Mouse (Mus musculus): ENCODE measurements around the gene Eef1a1. TPM values are rescaled to one million over a fixed set of nuclear protein-coding genes. Genes with fewer than 3 reads are reported as not detected.
A peak's percentile ranks its signal among the peaks of the same experiment; 100 is the strongest.

Eef1a1 gene
- polyA plus RNA-seq, 1 experiment from 2014 or later: 1,972 TPM

- Histone ChIP-seq H3K9me3 (ENCODE audit: low read length) (no peaks in the 10 kb centered on the region), H3K27me3 (ENCODE audit: insufficient read depth, low read length) (no peaks in the 10 kb centered on the region), H3K36me3 (replicated peaks; ENCODE audit: insufficient read depth, low read length) (no peaks in the 10 kb centered on the region), H3K27ac (ENCODE audit: low read depth) (peak overlapping the region; percentile 89), H3K4me1 (ENCODE audit: insufficient read depth) (peaks cover 28% of the 10 kb centered on the region), H3K4me3 (ENCODE audit: low read depth, low read length) (no peak overlapping the region), H3K4me2 (ENCODE audit: low read depth, low read length) (peak overlapping the region; percentile 40), H3K9ac (replicated peaks) (no peak overlapping the region; the same call in 1 of the 2 replicates)
- DNase-seq (no peak), ATAC-seq (no peak)
- WGBS (ENCODE audit: insufficient replicate concordance): 29% methylated on average over 5 of the region's 5 CpGs
- TF ChIP-seq EP300 (IDR thresholded peaks at IDR 0.05; ENCODE audit: low read depth) (no peak), CTCF (IDR thresholded peaks at IDR 0.05; ENCODE audit: low read depth) (no peak)
Observed at GRCm38 (mm10) chr9:78531816-78532215, 42.9 kb upstream of the Eef1a1 start.

DNA sequence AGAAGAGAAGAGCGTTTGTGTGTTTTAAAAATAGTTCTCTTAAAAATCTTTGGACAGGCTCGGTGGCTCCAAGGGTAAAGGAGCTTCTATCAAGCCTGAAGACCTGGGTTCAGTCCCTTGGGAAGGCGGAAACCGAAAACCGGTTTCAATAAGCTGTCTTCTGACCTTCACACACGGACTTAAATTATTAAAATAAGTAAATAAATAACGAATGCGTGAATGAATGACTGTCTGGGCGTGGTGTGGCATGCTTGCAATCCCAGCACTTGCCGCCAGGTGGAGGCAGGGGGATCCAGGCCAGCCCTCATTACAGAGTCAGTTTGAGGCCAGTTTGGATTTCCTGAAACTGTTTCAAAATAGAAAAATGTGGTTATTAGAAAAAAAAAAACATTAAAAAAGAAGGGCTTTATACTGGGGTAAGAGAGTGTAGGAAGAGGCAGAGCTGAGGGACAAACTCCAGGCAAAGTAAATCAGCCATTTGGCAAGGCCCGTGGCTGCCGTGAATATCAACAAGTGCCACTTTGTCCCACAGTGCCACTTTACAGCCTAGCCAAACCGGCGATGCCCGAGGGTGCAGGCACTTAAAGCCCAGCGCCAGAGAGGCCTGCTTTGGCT is 38.9 kb upstream of the Eef1a1 start:
- Histone ChIP-seq H3K9ac (replicated peaks) (peak overlapping the region; percentile 69), H3K36me3 (replicated peaks; ENCODE audit: insufficient read depth, low read length) (no peaks in the 10 kb centered on the region), H3K9me3 (ENCODE audit: low read length) (no peaks in the 10 kb centered on the region), H3K4me2 (ENCODE audit: low read depth, low read length) (peak overlapping the region; percentile 99), H3K4me1 (ENCODE audit: insufficient read depth) (peaks cover 27% of the 10 kb centered on the region), H3K27ac (ENCODE audit: low read depth) (peak overlapping the region; percentile 88), H3K4me3 (ENCODE audit: low read depth, low read length) (peak overlapping the region; percentile 65), H3K27me3 (ENCODE audit: insufficient read depth, low read length) (no peaks in the 10 kb centered on the region)
- DNase-seq (peak; percentile 90), ATAC-seq (peak; percentile 67)
- TF ChIP-seq EP300 (IDR thresholded peaks at IDR 0.05; ENCODE audit: low read depth) (0 out of 2 replicates have a peak, but pooled peaks have one; percentile 13), CTCF (IDR thresholded peaks at IDR 0.05; ENCODE audit: low read depth) (peak; percentile 94)
- 1% methylated on average over 16 of the region's 16 CpGs for WGBS (ENCODE audit: insufficient replicate concordance)

DNA sequence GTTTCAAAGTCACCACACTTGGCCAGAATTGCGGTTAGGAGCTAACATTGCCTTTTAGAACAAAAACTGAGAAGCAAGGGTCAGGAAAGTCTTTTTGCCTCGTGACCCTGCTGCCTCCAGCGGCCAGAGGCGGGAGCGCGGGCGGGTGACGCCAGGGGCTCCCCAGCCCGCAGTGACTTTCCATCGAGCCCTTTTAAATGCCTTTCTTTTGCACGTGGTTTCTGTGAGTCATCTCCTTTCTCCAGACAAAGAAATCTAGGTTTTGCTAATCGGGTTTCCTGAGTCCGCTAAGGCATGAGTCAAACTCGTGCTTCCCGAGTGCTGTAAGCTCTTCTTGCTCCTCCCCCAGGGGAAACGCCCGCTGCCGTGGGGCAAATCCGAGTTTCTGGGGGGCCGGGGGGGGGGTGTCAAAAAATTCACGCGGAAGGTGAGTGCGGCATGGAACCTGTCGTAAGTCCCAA is 38.4 kb upstream of the Eef1a1 start:
- Histone ChIP-seq H3K36me3 (replicated peaks; ENCODE audit: insufficient read depth, low read length) (no peaks in the 10 kb centered on the region), H3K4me1 (ENCODE audit: insufficient read depth) (peaks cover 23% of the 10 kb centered on the region), H3K27me3 (ENCODE audit: insufficient read depth, low read length) (no peaks in the 10 kb centered on the region), H3K4me3 (ENCODE audit: low read depth, low read length) (peak overlapping the region; percentile 65), H3K4me2 (ENCODE audit: low read depth, low read length) (peak overlapping the region; percentile 99), H3K27ac (ENCODE audit: low read depth) (peak overlapping the region; percentile 88), H3K9me3 (ENCODE audit: low read length) (no peaks in the 10 kb centered on the region), H3K9ac (replicated peaks) (peak overlapping the region; percentile 69)
- ATAC-seq (peak; percentile 83), DNase-seq (peak; percentile 87)
- 0% methylated on average over 24 of the region's 24 CpGs for WGBS (ENCODE audit: insufficient replicate concordance)
- peak; percentile 83 for TF ChIP-seq CTCF (IDR thresholded peaks at IDR 0.05; ENCODE audit: low read depth)
- TF ChIP-seq EP300 (IDR thresholded peaks at IDR 0.05; ENCODE audit: low read depth): no peak

GRCm38 (mm10) chr9:78526206-78526605 is 37.3 kb upstream of the Eef1a1 start:
- H3K4me1 ChIP-seq (ENCODE audit: insufficient read depth): peaks cover 15% of the 10 kb centered on the region
- WGBS (ENCODE audit: insufficient replicate concordance): 60% methylated on average over 2 of the region's 2 CpGs
- H3K4me3 ChIP-seq (ENCODE audit: low read depth, low read length): no peak overlapping the region
- H3K36me3 ChIP-seq (replicated peaks; ENCODE audit: insufficient read depth, low read length): no peaks in the 10 kb centered on the region
- H3K27me3 ChIP-seq (ENCODE audit: insufficient read depth, low read length): no peaks in the 10 kb centered on the region
- TF ChIP-seq CTCF (IDR thresholded peaks at IDR 0.05; ENCODE audit: low read depth): no peak
- no peak for TF ChIP-seq EP300 (IDR thresholded peaks at IDR 0.05; ENCODE audit: low read depth)
- H3K9ac ChIP-seq (replicated peaks): no peak overlapping the region
- ATAC-seq: no peak
- no peaks in the 10 kb centered on the region for H3K9me3 ChIP-seq (ENCODE audit: low read length)
- H3K4me2 ChIP-seq (ENCODE audit: low read depth, low read length): no peak overlapping the region
- H3K27ac ChIP-seq (ENCODE audit: low read depth): no peak overlapping the region
- DNase-seq: no peak

GRCm38 (mm10) chr9:78525451-78526135 is 36.6 kb upstream of the Eef1a1 start:
- Histone ChIP-seq H3K9ac (replicated peaks) (no peak overlapping the region), H3K27me3 (ENCODE audit: insufficient read depth, low read length) (no peaks in the 10 kb centered on the region), H3K27ac (ENCODE audit: low read depth) (no peak overlapping the region), H3K9me3 (ENCODE audit: low read length) (no peaks in the 10 kb centered on the region), H3K4me2 (ENCODE audit: low read depth, low read length) (no peak overlapping the region), H3K4me1 (ENCODE audit: insufficient read depth) (peaks cover 19% of the 10 kb centered on the region), H3K36me3 (replicated peaks; ENCODE audit: insufficient read depth, low read length) (no peaks in the 10 kb centered on the region), H3K4me3 (ENCODE audit: low read depth, low read length) (no peak overlapping the region)
- 91% methylated on average over 17 of the region's 17 CpGs for WGBS (ENCODE audit: insufficient replicate concordance)
- DNase-seq (no peak), ATAC-seq (no peak)
- TF ChIP-seq CTCF (IDR thresholded peaks at IDR 0.05; ENCODE audit: low read depth) (no peak), EP300 (IDR thresholded peaks at IDR 0.05; ENCODE audit: low read depth) (no peak)

GRCm38 (mm10) chr9:78521689-78522088 is 32.7 kb upstream of the Eef1a1 start:
- H3K9me3 ChIP-seq (ENCODE audit: low read length): no peaks in the 10 kb centered on the region
- WGBS (ENCODE audit: insufficient replicate concordance): 11% methylated on average over 14 of the region's 14 CpGs
- H3K4me3 ChIP-seq (ENCODE audit: low read depth, low read length): peak overlapping the region; percentile 46
- peak overlapping the region; percentile 89 for H3K4me2 ChIP-seq (ENCODE audit: low read depth, low read length)
- H3K27me3 ChIP-seq (ENCODE audit: insufficient read depth, low read length): no peaks in the 10 kb centered on the region
- TF ChIP-seq EP300 (IDR thresholded peaks at IDR 0.05; ENCODE audit: low read depth) (no peak), CTCF (IDR thresholded peaks at IDR 0.05; ENCODE audit: low read depth) (peak; percentile 71)
- H3K9ac ChIP-seq (replicated peaks): peak overlapping the region; percentile 32
- no peaks in the 10 kb centered on the region for H3K36me3 ChIP-seq (replicated peaks; ENCODE audit: insufficient read depth, low read length)
- H3K27ac ChIP-seq (ENCODE audit: low read depth): peak overlapping the region; percentile 90
- DNase-seq (peak; percentile 51), ATAC-seq (peak; percentile 29; the same call in 1 of the 2 replicates)
- peaks cover 21% of the 10 kb centered on the region for H3K4me1 ChIP-seq (ENCODE audit: insufficient read depth)
